Mouse (Mus musculus): Measurements from ENCODE around the gene Chrna3.

DNA sequence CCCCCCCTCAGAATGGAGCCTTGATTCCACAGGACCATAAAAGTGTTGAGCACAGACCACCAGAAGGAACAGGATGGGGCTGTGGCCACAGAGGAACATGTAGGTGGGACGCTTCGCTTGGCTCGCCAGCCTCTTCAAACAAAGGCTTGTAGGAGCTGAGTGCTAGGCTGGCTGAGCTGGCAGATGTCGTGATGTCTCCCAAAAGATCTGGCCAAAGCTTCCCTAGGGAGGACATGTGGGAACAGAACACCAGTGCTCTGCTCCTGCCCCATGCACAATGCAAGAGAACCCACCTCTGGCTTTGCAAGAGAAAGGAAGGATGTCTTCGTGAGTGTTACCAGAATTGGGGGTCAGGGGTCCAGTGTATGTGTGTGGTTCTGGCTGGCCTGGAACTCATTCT is 3.0 kb downstream of the Chrna3 start:
- TF ChIP-seq MYOD1 (IDR thresholded peaks at IDR 0.05; ENCODE audit: control insufficient read depth in 1 of 3, insufficient read length in 2 of 3, low read depth in 2 of 3), result no peak
- no peak for TF ChIP-seq POLR2A (IDR thresholded peaks at IDR 0.05; ENCODE audit: insufficient read length, low read depth)
- TF ChIP-seq SRF (IDR thresholded peaks at IDR 0.05; ENCODE audit: control insufficient read depth, insufficient read length, low read depth), result no peak
- TF ChIP-seq POLR2AphosphoS2 (IDR thresholded peaks at IDR 0.05; ENCODE audit: insufficient read length, low read depth), result no peak
- no peak for TF ChIP-seq MAX (IDR thresholded peaks at IDR 0.05; ENCODE audit: low read depth)
- no peak for TF ChIP-seq E2F4 (IDR thresholded peaks at IDR 0.05; ENCODE audit: insufficient read depth)
- TF ChIP-seq USF1 (IDR thresholded peaks at IDR 0.05; ENCODE audit: low read depth), result no peak

Data from myocyte (in vitro differentiated cells).